Mouse (Mus musculus) hematopoietic stem cell, adult 5-6 weeks (primary cell): ENCODE results near the gene Dach1. TPM values are rescaled to one million over a fixed set of nuclear protein-coding genes. Genes with fewer than 3 reads are reported as not detected.

Source experiments
- ATAC-seq, 2 experiments: fragments of 125-278 bp in 1 of 2; replicated peaks in 1 of 2; 2 replicates each; pipeline ENCODE4 v1.8.0; 2016 to 2017; ENCODE audit warnings: inconsistent platforms in 2 of 2, mild to moderate bottlenecking in 2 of 2, moderate number of reproducible peaks in 2 of 2, low read depth in 1 of 2, moderate TSS enrichment in 1 of 2; ENCODE audit not compliant: low FRiP score in 2 of 2, poor library complexity in 2 of 2, severe bottlenecking in 2 of 2, insufficient read depth in 1 of 2, low TSS enrichment in 1 of 2
- total RNA-seq: library from RNA; stranded (forward); fragments of 172-1452, 232-1000 nt; gene quantifications from 2 replicates; pipeline ENCODE4 v1.2.3, GENCODE M21; 2017

The Dach1 gene
- 20.1 and 24.7 TPM in 2 replicates for total RNA-seq

- peak; percentile 60 to 62 for ATAC-seq
Measured at GRCm38 (mm10) chr14:98169421-98170076, at the start of gene Dach1. Gene Dach1 (minus strand): TSS chr14:98169765.

GRCm38 (mm10) chr14:98200089-98200488 is 30.5 kb upstream of the Dach1 start:
- ATAC-seq, result no peak

GRCm38 (mm10) chr14:98181545-98181944 is 12.0 kb upstream of the Dach1 start:
- peak; percentile 62 to 75 for ATAC-seq

GRCm38 (mm10) chr14:98173831-98174230 is 4.3 kb upstream of the Dach1 start:
- no peak for ATAC-seq

GRCm38 (mm10) chr14:98172394-98172905 is 2.9 kb upstream of the Dach1 start:
- no peak for ATAC-seq

GRCm38 (mm10) chr14:98171861-98172260 is 2.3 kb upstream of the Dach1 start:
- no peak for ATAC-seq

- peak; percentile 38 to 49 for ATAC-seq
Measured at GRCm38 (mm10) chr14:98168908-98169401, 610 bp downstream of the Dach1 start.

- peak; percentile 33 to 34; a peak in 3 of 4 replicates for ATAC-seq
Measured at GRCm38 (mm10) chr14:98168039-98168907, 1.3 kb downstream of the Dach1 start.

GRCm38 (mm10) chr14:98167186-98168038 is 2.2 kb downstream of the Dach1 start:
- ATAC-seq, result peak; percentile 50 to 61

GRCm38 (mm10) chr14:98166318-98166976 is 3.1 kb downstream of the Dach1 start:
- no peak for ATAC-seq

GRCm38 (mm10) chr14:98156753-98157152 is 12.8 kb downstream of the Dach1 start:
- ATAC-seq, result no peak

- ATAC-seq, result no peak
Measured at GRCm38 (mm10) chr14:98155725-98156392, 13.7 kb downstream of the Dach1 start.

- no peak for ATAC-seq
Measured at GRCm38 (mm10) chr14:98154832-98155422, 14.6 kb downstream of the Dach1 start.

GRCm38 (mm10) chr14:98141758-98142157 is 27.8 kb downstream of the Dach1 start:
- no peak for ATAC-seq

- ATAC-seq, result no peak
Measured at GRCm38 (mm10) chr14:98138873-98139665, 30.5 kb downstream of the Dach1 start.
